Comparison of ENCODE assay signal across 8 mouse cellular contexts in genomic region chr12:3788421-3789051, GRCm38 (mm10). TPM values are rescaled to one million over a fixed set of nuclear protein-coding genes. Genes with fewer than 3 reads are reported as not detected.
DNase-seq lines count a peak whose midpoint lies in the region; ATAC-seq lines count a peak whose summit lies in the region.
"Had no signal": no experiment of that assay in that cellular context is flagged by ENCODE, and none has a peak within 500 bp of the region (broad histone marks: within the 10 kb centered on the region; RNA-seq: fewer than 3 reads in every experiment).

No protein-coding gene starts in this region.

- DNase-seq in hindbrain, embryonic 10.5 days (ENCODE audit: low spot score) = peak; percentile 30
- no peak for DNase-seq in hindbrain, embryonic 11.5 days (ENCODE audit: low spot score)
- no peak for DNase-seq in midbrain, embryonic 10.5 days (ENCODE audit: low spot score)
- no peak for DNase-seq in ovary, postnatal 36 days (ENCODE audit: low spot score)
- DNase-seq: thymus, postnatal 14 days had no signal

- no peak overlapping the region for H3K4me2 ChIP-seq in hindbrain, embryonic 11.5 days (replicated peaks; ENCODE audit: low read depth, low read length)
- H3K4me2 ChIP-seq in midbrain, embryonic 15.5 days = no peak overlapping the region
- H3K4me2 ChIP-seq in embryonic facial prominence, embryonic 12.5 days (replicated peaks) = no peak overlapping the region
- H3K4me2 ChIP-seq in stomach, embryonic 16.5 days (ENCODE audit: low read depth, low read length) = no peak overlapping the region

- peaks cover 9% of the 10 kb centered on the region; the same call in 1 of the 2 replicates for H3K27me3 ChIP-seq in hindbrain, embryonic 10.5 days (ENCODE audit: insufficient read depth, poor library complexity, severe bottlenecking)
- H3K27me3 ChIP-seq in hindbrain, embryonic 11.5 days (ENCODE audit: control insufficient read depth, insufficient read depth, low read length) = no peaks in the 10 kb centered on the region
- no peaks in the 10 kb centered on the region for H3K27me3 ChIP-seq in midbrain, embryonic 15.5 days (replicated peaks)
- peaks cover 10% of the 10 kb centered on the region for H3K27me3 ChIP-seq in midbrain, embryonic 10.5 days (ENCODE audit: low read depth, poor library complexity, severe bottlenecking)
- H3K27me3 ChIP-seq in embryonic facial prominence, embryonic 12.5 days = no peaks in the 10 kb centered on the region
- no peaks in the 10 kb centered on the region for H3K27me3 ChIP-seq in stomach, embryonic 16.5 days (ENCODE audit: control insufficient read depth, insufficient read depth, low read length)

- H3K4me1 ChIP-seq in hindbrain, embryonic 10.5 days (replicated peaks) = peaks cover 43% of the 10 kb centered on the region
- peaks cover under 1% of the 10 kb centered on the region for H3K4me1 ChIP-seq in hindbrain, embryonic 11.5 days (replicated peaks; ENCODE audit: control insufficient read depth, insufficient read depth, low read length)
- H3K4me1 ChIP-seq in midbrain, embryonic 15.5 days = peaks cover 33% of the 10 kb centered on the region
- H3K4me1 ChIP-seq in midbrain, embryonic 10.5 days = peaks cover 62% of the 10 kb centered on the region
- H3K4me1 ChIP-seq in embryonic facial prominence, embryonic 12.5 days = peaks cover 37% of the 10 kb centered on the region
- H3K4me1 ChIP-seq in stomach, embryonic 16.5 days (ENCODE audit: control insufficient read depth, insufficient read depth, low read length) = peaks cover 64% of the 10 kb centered on the region

- 54% methylated on average over 5 of the region's 5 CpGs for WGBS in hindbrain, embryonic 10.5 days
- WGBS in hindbrain, embryonic 11.5 days = 50% methylated on average over 5 of the region's 5 CpGs
- WGBS in midbrain, embryonic 15.5 days = 56% methylated on average over 5 of the region's 5 CpGs
- 56% methylated on average over 5 of the region's 5 CpGs for WGBS in midbrain, embryonic 10.5 days
- 17% methylated on average over 5 of the region's 5 CpGs for whole genome bisulfite sequencing in embryonic facial prominence, embryonic 12.5 days
- WGBS in stomach, embryonic 16.5 days = 40% methylated on average over 5 of the region's 5 CpGs

- no peak for ATAC-seq in hindbrain, embryonic 11.5 days (ENCODE audit: low FRiP score)
- no peak for ATAC-seq in midbrain, embryonic 15.5 days (replicated peaks)
- ATAC-seq in embryonic facial prominence, embryonic 12.5 days (ENCODE audit: insufficient number of reproducible peaks, insufficient read depth, low FRiP score, low TSS enrichment) = no peak
- no peak for ATAC-seq in stomach, embryonic 16.5 days (ENCODE audit: insufficient read depth, low FRiP score)

- H3K36me3 ChIP-seq in hindbrain, embryonic 10.5 days = no peaks in the 10 kb centered on the region
- H3K36me3 ChIP-seq in hindbrain, embryonic 11.5 days (ENCODE audit: control insufficient read depth, insufficient read depth, low read length) = no peaks in the 10 kb centered on the region
- no peaks in the 10 kb centered on the region for H3K36me3 ChIP-seq in midbrain, embryonic 15.5 days (replicated peaks)
- H3K36me3 ChIP-seq in midbrain, embryonic 10.5 days = no peaks in the 10 kb centered on the region
- H3K36me3 ChIP-seq in embryonic facial prominence, embryonic 12.5 days = no peaks in the 10 kb centered on the region
- H3K36me3 ChIP-seq in stomach, embryonic 16.5 days (ENCODE audit: control insufficient read depth, insufficient read depth, low read length) = no peaks in the 10 kb centered on the region

- no peak overlapping the region for H3K4me3 ChIP-seq in hindbrain, embryonic 10.5 days
- H3K4me3 ChIP-seq in hindbrain, embryonic 11.5 days (ENCODE audit: low read depth, low read length) = no peak overlapping the region
- H3K4me3 ChIP-seq in midbrain, embryonic 15.5 days = no peak overlapping the region
- no peak overlapping the region for H3K4me3 ChIP-seq in midbrain, embryonic 10.5 days
- H3K4me3 ChIP-seq in embryonic facial prominence, embryonic 12.5 days = no peak overlapping the region
- H3K4me3 ChIP-seq in stomach, embryonic 16.5 days (replicated peaks; ENCODE audit: low read length) = no peak overlapping the region

- no peak overlapping the region for H3K9ac ChIP-seq in hindbrain, embryonic 11.5 days (ENCODE audit: low read depth, low read length)
- no peak overlapping the region for H3K9ac ChIP-seq in midbrain, embryonic 15.5 days
- no peak overlapping the region for H3K9ac ChIP-seq in embryonic facial prominence, embryonic 12.5 days
- no peak overlapping the region for H3K9ac ChIP-seq in stomach, embryonic 16.5 days (ENCODE audit: low read length)

- no peak overlapping the region for H3K27ac ChIP-seq in hindbrain, embryonic 10.5 days
- no peak overlapping the region for H3K27ac ChIP-seq in hindbrain, embryonic 11.5 days (ENCODE audit: low read depth, low read length)
- H3K27ac ChIP-seq in midbrain, embryonic 15.5 days = 0 out of 2 replicates have a peak overlapping the region, but pooled peaks have one; percentile 39
- H3K27ac ChIP-seq in midbrain, embryonic 10.5 days (replicated peaks) = no peak overlapping the region
- H3K27ac ChIP-seq in embryonic facial prominence, embryonic 12.5 days = peak overlapping the region; percentile 83
- H3K27ac ChIP-seq in stomach, embryonic 16.5 days (ENCODE audit: low read length) = peak overlapping the region; percentile 72

- H3K9me3 ChIP-seq in hindbrain, embryonic 10.5 days = no peaks in the 10 kb centered on the region
- no peaks in the 10 kb centered on the region for H3K9me3 ChIP-seq in hindbrain, embryonic 11.5 days (ENCODE audit: control insufficient read depth, low read length)
- no peaks in the 10 kb centered on the region for H3K9me3 ChIP-seq in midbrain, embryonic 15.5 days
- no peaks in the 10 kb centered on the region for H3K9me3 ChIP-seq in midbrain, embryonic 10.5 days (replicated peaks)
- H3K9me3 ChIP-seq in embryonic facial prominence, embryonic 12.5 days = no peaks in the 10 kb centered on the region
- no peaks in the 10 kb centered on the region for H3K9me3 ChIP-seq in stomach, embryonic 16.5 days (replicated peaks; ENCODE audit: control insufficient read depth, low read length)

RNA-seq across cellular contexts. Expression of gene Dnmt3a, which starts 17.3 kb away (rescaled TPM):
- polyA plus RNA-seq in hindbrain, embryonic 10.5 days (2016; fragmentation: Nextera tagmentation; extraction: Ambion mirVana) = 114 and 127 TPM in 2 replicates
- polyA plus RNA-seq in hindbrain, embryonic 11.5 days (2014; fragmentation: Nextera tagmentation; extraction: Ambion mirVana) = 68.6 and 75.5 TPM in 2 replicates
- polyA plus RNA-seq in midbrain, embryonic 15.5 days (2015; fragmentation: Nextera tagmentation; extraction: Ambion mirVana) = 144 and 152 TPM in 2 replicates
- 92.2 and 115 TPM in 2 replicates for polyA plus RNA-seq in midbrain, embryonic 10.5 days (2016; fragmentation: Nextera tagmentation; extraction: Ambion mirVana)
- 220 and 229 TPM in 2 replicates for polyA plus RNA-seq in embryonic facial prominence, embryonic 12.5 days (2016; fragmentation: Nextera tagmentation; extraction: Ambion mirVana)
- 49.6 and 60.4 TPM in 2 replicates for polyA plus RNA-seq in stomach, embryonic 16.5 days (2015; fragmentation: Nextera tagmentation; extraction: Ambion mirVana)

Comparison
In these comparisons a context has a peak if more than half of its experiments do, and no peak if none do; other contexts are left out.
1. H3K27ac ChIP-seq: peak in midbrain, embryonic 15.5 days (single experiment), embryonic facial prominence, embryonic 12.5 days (single experiment) and stomach, embryonic 16.5 days (single experiment); none in hindbrain, embryonic 10.5 days (single experiment), hindbrain, embryonic 11.5 days (single experiment) and midbrain, embryonic 10.5 days (single experiment).